In genomic region chr2:78965396-78965795, GRCm38 (mm10) we compare ENCODE assay signal across 11 mouse cellular contexts.
"Had no signal": no experiment of that assay in that cellular context is flagged by ENCODE, and none has a peak within 500 bp of the region (broad histone marks: within the 10 kb centered on the region; RNA-seq: fewer than 3 reads in every experiment).

No protein-coding gene starts in this region.

- H3K36me3 ChIP-seq: limb, embryonic 13.5 days had no signal

- H3K9ac ChIP-seq: limb, embryonic 13.5 days; liver, embryonic 14.5 days had no signal

- H3K4me2 ChIP-seq: limb, embryonic 13.5 days had no signal

- DNase-seq: kidney, adult 8-10 months; kidney, postnatal 36 days; layer of hippocampus, adult 9-11 months; layer of hippocampus, postnatal 36 days; lung, adult 18-20 months; thymus, postnatal 4 days had no signal

- ATAC-seq: midbrain, embryonic 16.5 days had no signal

- H3K4me3 ChIP-seq: limb, embryonic 13.5 days had no signal

- H3K9me3 ChIP-seq: limb, embryonic 13.5 days had no signal

- H3K27me3 ChIP-seq: limb, embryonic 13.5 days had no signal

- H3K27ac ChIP-seq: kidney, postnatal 0 days; limb, embryonic 13.5 days; liver, embryonic 14.5 days; stomach, postnatal 0 days had no signal
